Mouse (Mus musculus): Measurements from ENCODE around the gene Ccdc144b. TPM values are rescaled to one million over a fixed set of nuclear protein-coding genes. Genes with fewer than 3 reads are reported as not detected.
A peak's percentile ranks its signal among the peaks of the same experiment; 100 is the strongest.

The Ccdc144b gene
- total RNA-seq, 1 experiment from 2014 or later: not detected

DNA sequence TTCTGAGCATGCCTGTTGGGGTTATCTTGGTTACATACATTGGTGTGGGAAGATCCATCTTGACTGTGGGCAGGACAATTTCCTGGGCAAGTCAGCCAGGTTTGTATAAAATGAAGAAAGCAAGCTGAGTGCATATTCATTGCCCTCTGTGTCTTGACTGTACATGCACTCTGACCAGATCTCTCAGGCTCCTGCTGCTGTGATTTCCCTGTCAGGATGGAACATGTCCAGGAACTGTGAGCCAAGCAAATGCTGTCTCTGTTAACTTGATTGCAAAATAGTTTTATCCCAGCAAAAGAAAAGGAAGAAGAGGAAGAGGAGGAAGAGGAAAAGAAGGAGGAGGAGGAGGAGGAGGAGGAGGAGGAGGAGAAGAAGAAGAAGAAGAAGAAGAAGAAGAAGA lies 8.8 kb downstream of the Ccdc144b start:
- ATAC-seq (replicated peaks; ENCODE audit: insufficient number of reproducible peaks, low FRiP score, low TSS enrichment, poor library complexity, severe bottlenecking): no peak

DNA sequence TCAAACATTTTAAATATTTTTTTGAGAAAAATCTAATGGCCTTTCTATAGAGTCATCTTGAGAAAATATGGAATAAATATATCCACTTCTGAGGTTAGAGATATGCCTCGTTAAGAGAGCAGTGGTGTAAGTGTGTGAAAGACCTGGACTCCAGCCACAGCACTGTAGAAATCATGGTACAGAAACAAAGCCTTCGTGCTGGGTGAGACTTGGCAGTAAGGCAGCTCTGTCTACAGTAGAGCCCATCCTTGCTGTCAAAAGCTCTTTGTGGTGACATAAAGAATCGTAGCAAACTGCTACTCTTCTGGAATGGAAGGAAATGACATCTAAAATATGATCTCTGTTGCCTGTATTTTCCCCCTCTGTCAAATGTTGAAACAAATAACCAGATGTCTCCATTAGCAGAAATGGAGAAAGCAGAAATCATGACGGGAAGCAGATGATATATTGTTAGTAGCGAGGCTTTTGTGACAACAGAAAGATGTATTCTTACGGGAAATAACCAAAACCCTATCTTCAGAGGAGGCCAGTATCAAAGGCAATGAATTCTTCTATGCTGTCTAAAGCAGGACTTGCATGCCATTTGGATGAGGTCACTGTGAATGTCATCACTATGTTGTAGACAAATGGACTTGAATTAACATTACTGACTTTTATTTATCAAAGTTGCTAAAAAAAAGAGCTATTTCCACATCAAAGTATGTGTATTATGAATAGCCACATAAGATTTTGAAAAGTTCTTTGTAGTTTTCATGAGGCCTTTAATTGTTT lies 21.4 kb downstream of the Ccdc144b start:
- ATAC-seq (replicated peaks; ENCODE audit: insufficient number of reproducible peaks, low FRiP score, low TSS enrichment, poor library complexity, severe bottlenecking): no peak

DNA sequence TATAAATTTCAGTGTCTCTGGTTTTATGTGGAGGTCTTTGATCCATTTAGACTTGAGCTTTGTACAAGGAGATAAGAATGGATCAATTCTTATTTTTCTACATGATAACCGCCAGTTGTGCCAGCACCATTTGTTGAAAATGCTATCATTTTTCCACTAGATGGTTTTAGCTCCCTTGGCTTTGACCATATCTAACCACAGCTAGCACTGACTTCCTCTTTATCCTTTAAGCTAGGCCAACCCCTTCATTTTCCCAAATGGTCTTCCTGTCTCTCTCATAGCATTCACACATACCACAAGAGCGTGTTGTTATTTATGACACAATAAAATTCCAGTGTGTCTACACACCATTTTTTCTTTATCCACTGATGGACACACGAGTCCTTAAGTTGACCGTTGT lies 23.4 kb downstream of the Ccdc144b start:
- ATAC-seq (replicated peaks; ENCODE audit: insufficient number of reproducible peaks, low FRiP score, low TSS enrichment, poor library complexity, severe bottlenecking): no peak

DNA sequence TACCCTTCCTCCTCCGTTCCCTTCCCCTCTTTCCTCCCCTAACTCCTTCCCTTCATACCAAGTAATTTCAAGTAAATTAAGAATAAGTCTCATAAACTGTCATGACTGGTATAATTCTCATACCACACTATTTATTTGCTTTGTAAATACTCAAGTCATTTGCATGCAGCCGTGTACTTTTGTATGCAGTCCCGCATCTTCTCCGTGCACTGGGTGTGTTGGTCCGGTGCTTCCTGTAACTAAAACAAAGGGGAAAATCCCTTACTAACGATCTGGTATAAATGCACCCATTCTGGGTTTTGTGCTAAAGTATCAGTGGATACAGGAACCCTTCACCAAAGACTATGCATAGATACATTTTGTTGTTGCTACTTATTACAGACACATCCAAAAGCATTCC lies 27.6 kb downstream of the Ccdc144b start:
- no peak for ATAC-seq (replicated peaks; ENCODE audit: insufficient number of reproducible peaks, low FRiP score, low TSS enrichment, poor library complexity, severe bottlenecking)

DNA sequence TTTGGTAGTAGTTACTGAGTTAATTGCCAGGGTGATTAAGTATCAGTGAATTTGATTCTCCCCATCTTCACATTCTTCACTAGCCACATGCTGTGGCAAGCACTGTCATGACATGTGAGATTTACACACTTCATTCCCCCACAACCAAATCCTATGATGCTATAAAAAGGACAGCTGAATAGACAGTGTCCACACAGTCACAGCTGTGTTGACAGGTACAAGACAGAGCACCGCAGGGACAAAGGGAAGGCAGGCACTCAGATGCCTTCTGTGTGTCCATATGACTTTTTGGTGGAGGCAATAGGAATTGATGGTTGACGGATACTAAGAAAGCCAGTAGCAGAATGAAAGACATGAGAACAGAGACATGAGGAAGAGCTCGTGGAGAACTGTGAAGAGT lies 42.1 kb downstream of the Ccdc144b start:
- ATAC-seq (replicated peaks; ENCODE audit: insufficient number of reproducible peaks, low FRiP score, low TSS enrichment, poor library complexity, severe bottlenecking): no peak

DNA sequence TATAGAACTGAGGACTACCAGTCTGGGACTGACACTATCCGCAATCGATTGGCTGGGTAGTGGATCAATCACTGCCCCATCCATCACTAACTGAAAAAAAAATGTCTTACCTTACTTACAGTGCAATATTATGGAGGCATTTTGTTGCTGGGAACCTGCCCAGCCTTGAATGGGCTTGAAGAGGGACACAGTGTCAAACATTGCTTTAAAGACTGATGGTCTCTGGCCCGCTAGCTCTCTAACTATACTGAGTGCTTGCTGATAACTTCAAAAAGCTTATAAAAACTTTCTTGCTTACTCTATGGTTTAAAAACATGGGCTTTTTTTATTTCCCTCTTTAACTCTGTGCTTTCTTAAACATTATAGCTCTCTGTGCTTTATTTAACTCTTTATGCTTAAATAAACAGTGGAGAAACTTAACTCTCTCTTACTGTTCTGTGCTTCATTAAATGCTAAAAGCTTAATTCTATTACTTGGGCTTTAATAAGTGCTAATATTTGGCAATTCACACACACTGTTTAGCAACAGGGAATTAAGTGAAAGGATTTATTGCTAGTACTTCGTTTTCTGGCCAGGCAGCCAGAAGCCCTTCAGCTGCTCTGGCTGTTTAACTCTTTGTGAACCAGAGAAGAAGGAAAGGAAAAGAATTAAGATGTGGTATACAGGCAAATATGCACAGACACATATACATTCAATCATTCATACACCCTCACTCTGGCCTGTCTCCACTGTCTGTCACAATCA lies 44.8 kb downstream of the Ccdc144b start:
- ATAC-seq (replicated peaks; ENCODE audit: insufficient number of reproducible peaks, low FRiP score, low TSS enrichment, poor library complexity, severe bottlenecking): no peak

DNA sequence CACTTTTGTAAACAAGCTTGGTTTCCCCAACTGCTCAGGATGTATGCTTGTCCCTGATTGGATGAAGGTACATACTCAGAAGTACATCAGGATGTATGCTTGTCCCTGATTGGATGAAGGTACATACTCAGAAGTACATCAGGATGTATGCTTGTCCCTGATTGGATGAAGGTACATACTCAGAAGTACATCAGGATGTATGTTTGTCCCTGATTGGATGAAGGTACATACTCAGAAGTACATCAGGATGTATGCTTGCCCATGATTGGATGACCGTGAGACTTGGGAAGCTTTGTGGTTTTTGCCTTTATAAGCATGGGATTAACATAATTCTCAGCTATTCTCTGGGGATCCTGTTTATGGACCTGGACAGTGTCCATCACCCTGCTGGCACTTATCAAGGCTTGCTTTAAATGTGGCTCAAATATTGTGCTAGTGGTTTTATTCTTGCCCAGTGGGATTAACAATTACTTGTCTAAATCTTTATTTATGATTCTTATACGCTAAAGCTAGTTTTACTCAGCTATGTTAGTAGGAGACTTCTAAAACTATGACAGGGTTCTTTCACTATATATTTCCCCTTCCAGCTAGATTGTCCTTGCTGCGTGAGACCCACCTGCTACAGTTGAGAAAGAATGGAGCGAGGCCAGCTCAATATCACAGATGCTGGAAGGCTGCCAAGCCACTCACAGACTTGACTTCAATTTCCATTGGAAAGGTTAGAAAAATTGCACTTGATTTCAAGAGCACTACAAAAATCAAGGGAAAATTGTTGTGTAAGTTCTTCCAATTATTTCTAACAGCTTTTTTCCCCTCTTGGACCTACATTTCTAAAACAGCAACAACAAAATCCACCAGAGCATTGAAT lies 49.1 kb downstream of the Ccdc144b start:
- ATAC-seq (replicated peaks; ENCODE audit: insufficient number of reproducible peaks, low FRiP score, low TSS enrichment, poor library complexity, severe bottlenecking): no peak

DNA sequence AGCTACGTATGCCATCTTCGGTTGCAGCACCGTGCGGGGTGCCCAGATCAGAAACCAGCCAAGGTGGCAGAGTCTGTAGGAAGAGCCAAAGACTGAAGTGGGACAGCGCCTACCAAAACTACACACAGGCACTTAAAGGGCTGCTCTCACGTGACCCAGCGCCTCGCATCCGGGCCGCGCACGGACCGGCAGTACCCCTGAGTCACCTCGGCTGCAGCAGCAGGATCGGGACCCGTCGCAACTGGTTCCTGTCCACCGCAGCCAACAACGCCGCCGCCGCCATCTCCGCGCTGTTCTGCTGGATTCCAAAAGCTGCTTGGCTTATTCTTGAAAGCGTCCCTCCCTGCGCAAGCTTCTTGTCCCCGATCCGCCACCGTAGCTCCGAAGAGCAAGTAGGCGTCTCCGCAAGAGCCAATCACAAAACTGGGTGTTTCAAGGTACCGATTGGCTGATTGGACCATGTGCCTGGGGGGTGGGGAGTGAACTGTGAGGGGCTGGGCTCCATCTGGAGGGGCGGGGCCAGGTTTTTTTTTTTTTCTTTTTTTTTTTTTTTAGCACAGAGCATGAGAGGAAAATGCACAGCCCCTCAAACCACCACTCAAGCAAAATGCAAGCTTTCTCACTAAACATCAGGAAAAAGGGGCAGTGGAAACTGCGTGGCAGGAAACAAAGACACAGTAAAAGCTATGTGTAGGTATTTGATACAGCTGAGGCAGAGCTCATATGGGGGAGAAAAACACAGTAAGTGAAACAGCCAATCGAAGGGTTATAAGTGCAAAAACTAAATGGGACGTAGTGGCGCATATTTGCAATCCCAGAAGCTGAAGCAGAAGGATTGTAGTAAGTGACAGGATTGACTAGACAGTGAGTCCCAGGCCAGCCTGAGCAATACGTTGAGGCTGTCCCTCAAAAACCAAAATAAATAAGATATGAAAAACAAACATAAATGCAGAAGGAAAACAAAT lies 52.8 kb downstream of the Ccdc144b start, which contains the start of gene Mccc1:
Gene Mccc1, minus strand, starts transcription at position 404 of the 965 bp plus-strand sequence.
- peak; percentile 99 for ATAC-seq (replicated peaks; ENCODE audit: insufficient number of reproducible peaks, low FRiP score, low TSS enrichment, poor library complexity, severe bottlenecking)

DNA sequence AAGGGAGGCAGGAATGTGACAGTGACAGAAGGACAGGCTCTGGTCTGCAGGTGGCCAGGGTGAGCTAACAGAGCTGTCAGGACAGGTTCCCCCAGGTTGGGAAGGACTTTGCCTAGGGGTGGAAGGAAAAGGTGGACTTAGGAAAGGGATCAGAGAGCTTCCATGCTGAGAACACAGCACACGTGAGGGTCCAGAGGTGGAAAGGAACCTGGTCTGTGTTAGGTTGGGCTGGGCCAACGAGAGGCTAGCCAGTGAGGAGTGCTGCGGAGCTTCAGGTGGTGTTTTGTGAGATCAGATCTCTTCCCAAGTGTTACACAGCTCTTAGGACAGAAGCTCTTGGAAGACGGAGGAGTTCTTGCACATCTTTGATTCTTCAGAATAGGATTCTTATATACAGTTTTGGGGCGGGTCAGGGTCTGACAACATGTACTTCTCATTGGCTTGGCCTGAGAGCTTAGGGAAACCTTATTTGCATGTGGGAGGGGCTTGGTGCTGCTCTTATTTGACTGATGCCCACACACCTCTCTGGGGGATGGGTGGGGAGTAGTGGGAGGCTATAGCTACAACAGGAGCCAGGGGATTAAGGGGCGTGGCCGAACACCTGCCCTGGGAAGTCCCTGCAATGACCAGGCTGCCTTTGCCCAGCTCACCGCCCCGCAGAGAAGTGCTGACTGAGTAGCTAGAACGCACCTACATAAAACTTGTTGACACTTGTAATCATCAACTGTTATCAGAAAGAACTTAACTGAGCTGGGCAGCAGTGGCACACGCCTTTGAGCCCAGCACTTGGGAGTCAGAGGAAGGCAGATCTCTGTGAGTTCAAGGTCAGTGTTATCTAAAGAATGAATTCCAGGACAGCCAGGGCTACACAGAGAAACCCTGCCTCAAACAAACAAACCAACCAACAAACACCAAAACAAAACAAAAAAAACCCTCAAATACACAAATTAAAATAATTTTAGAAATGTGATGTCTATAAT lies 58.5 kb downstream of the Ccdc144b start:
- no peak for ATAC-seq (replicated peaks; ENCODE audit: insufficient number of reproducible peaks, low FRiP score, low TSS enrichment, poor library complexity, severe bottlenecking)

DNA sequence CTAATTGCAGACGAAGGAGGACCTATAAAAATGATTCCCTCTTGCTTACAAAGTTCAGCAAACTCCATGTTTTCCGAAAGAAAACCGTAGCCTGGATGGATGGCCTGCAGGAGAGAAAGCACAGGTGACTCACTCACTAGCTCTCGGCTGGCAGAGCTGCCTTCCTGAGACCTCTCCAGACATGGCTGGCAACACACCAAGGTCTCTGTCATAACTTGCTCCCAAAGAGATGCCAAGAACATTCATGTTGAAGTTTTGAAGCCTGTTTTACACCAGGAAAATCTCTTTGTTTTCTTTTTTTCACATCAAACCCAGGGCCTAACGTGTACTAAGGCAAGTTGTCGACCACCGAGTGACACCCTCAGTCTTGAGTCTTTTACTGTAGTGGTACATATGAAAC lies 62.6 kb downstream of the Ccdc144b start:
- ATAC-seq (replicated peaks; ENCODE audit: insufficient number of reproducible peaks, low FRiP score, low TSS enrichment, poor library complexity, severe bottlenecking): no peak

DNA sequence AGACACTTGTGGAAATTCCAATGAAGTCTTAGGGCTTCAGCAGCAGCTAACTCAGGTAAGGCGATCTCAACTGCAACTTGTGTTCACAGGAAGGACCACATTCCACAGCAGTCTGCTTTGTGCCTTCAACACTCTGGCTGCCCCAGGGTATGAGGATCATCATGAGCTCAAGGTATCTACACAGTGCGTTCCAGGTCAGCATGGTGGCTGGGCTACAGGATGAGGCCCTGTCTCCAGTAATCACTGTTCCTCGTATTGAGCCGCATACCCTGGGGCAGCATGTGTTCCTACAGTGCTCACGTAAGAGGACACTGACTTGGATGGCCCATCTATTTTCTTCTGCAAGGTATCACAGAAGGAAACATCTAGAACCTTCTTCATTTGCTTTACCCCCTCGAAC lies 65.3 kb downstream of the Ccdc144b start:
- no peak for ATAC-seq (replicated peaks; ENCODE audit: insufficient number of reproducible peaks, low FRiP score, low TSS enrichment, poor library complexity, severe bottlenecking)

DNA sequence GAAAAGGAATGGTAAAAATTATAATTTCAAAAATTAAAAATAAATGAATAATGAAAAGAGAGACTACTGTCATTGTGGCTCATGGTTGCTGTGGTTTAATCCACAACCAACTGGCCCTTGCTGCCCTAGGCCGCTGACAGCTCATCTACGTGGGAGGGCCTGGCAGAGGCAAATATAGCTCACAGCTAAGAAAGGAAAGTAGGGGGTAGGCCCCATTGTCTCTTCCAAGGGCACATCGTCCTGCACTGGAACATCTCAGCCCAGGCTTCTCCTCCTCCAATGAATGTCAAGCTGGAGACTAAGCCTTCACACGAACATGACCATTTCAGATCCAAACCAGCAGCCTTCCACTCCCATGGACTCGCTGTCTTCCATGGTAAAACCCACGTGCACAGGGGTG lies 67.1 kb downstream of the Ccdc144b start:
- no peak for ATAC-seq (replicated peaks; ENCODE audit: insufficient number of reproducible peaks, low FRiP score, low TSS enrichment, poor library complexity, severe bottlenecking)

DNA sequence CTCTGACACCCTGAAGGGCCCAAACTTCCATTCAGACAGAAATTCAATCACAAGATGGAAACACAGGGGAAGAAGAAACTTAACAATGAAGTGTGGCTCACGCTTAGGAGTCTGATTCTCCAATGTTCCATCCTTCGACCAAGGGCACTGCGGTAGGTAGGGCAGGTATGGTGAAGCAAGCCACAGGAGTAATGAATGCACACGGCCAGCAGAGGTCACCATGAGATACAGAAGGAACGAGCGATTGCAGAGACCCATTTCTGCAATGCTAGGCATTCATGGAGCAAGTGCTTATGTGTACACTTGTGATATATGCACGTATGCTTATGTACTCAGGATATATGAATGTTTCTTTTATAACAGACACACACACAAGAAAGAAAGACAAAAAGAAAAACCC lies 79.8 kb downstream of the Ccdc144b start:
- peak; percentile 42; the same call in 1 of the 2 replicates for ATAC-seq (replicated peaks; ENCODE audit: insufficient number of reproducible peaks, low FRiP score, low TSS enrichment, poor library complexity, severe bottlenecking)

DNA sequence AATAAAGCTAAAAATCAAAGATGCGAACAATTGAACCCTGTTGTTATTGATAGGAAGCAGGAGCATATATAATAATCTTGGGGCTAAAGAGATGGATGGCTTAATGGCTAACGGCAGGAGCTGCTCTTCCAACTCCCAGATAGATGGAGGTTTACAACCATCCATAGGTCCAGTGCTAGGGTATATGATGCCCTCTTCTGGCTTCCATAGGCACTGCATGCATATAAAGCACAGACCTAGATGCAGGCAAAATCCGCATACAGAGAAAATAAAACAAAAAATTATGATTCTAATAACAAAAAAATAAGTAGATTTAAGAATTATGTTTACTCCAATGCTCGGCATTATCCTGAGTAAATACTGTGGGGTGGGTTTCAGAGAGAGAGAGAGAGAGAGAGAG lies 80.4 kb downstream of the Ccdc144b start:
- peak; percentile 60; the same call in 1 of the 2 replicates for ATAC-seq (replicated peaks; ENCODE audit: insufficient number of reproducible peaks, low FRiP score, low TSS enrichment, poor library complexity, severe bottlenecking)

DNA sequence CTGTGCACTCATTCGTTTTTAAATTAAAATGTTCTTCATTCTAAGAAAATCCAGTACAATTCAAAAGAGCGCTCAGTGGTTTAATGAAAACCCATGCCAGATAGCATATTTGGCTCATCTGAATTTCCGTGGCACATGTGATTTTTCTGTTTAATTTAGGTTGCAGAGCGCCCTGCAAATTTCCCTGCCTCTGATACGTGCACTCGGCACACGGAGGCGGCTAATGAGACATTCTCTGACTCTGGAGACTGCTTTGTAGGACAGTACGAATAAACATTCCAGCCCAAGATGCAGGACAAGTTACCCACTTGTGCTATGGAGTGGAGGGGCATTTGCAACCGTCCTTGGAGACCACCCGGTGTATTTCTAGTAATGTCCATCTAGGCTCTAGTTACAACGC lies 82.2 kb downstream of the Ccdc144b start:
- ATAC-seq (replicated peaks; ENCODE audit: insufficient number of reproducible peaks, low FRiP score, low TSS enrichment, poor library complexity, severe bottlenecking): no peak

DNA sequence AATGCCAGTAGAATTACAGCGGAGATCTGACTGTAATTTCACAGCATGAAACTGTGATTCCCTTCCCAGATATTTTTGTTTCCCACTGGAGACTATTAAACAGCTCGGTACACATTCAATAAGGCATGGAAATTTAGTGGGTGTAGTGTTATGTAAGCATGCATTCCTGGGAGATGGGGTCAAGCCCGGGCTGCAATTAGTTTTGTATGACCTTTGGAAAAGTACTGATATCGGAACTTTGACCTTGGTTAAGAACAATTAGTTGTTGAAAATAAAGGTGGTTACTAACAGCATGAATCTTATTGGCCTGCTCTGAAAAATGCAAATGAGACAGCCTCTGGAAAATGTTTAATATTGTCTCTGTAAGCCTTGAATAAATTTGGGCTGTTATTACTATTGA lies 82.9 kb downstream of the Ccdc144b start:
- no peak for ATAC-seq (replicated peaks; ENCODE audit: insufficient number of reproducible peaks, low FRiP score, low TSS enrichment, poor library complexity, severe bottlenecking)

DNA sequence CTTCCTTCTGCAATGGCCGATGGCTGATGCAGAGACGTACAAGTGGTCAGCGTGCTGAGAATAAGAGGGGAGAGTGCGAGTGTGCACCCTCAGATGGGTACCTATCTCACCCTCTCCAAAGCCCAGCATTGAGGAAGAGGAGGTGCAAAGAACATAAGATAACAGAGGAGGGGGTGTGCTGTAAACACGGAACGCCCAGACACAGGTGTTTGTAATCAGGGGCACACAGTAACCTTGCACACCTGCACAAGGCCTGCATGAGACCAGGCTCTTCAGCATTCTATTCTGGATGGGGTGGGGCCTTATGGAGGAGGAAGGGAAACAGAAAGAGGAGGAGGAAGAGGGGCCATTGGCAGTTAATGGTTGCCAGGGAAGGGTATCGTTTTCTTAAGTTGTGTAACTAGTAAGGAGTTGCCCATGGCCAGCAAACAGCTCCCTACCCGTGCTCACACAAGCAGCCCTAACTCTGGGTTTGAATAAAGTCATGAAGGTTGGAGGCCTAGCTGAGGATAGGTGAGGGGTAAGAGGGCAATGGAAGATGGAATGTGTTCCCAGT lies 85.9 kb downstream of the Ccdc144b start:
- ATAC-seq (replicated peaks; ENCODE audit: insufficient number of reproducible peaks, low FRiP score, low TSS enrichment, poor library complexity, severe bottlenecking): no peak; the same call in 1 of the 2 replicates
